Mouse (Mus musculus): ENCODE results near the gene Gm10715.
"Not testable (repeated sequence)": the region's sequence is repeated elsewhere in the genome, so short reads cannot be mapped to it uniquely, and the experiment has no call there.

GRCm38 (mm10) chr9:3000445-3000972 is 36.2 kb upstream of the Gm10715 start, which contains the start of gene Gm10722:
- TF ChIP-seq POLR2A (IDR thresholded peaks at IDR 0.05; ENCODE audit: low read depth, low read length); CTCF (IDR thresholded peaks at IDR 0.05; ENCODE audit: extremely low read depth, insufficient read length, insufficient replicate concordance, low read depth, low read length): not testable (repeated sequence)

Data from small intestine, adult 2 months (tissue).